ENCODE assay signal across 8 mouse cellular contexts in genomic region chr2:118257094-118257493, GRCm38 (mm10). TPM values are rescaled to one million over a fixed set of nuclear protein-coding genes. Genes with fewer than 3 reads are reported as not detected.
DNase-seq lines count a peak whose midpoint lies in the region; ATAC-seq and TF ChIP-seq lines count a peak whose summit lies in the region.

No protein-coding gene starts in this region.

- peak; percentile 8 for DNase-seq in liver, adult 2 months (ENCODE audit: extremely low read depth, low read depth, low spot score)
- DNase-seq in liver = no peak
- DNase-seq in kidney, postnatal 0 days (ENCODE audit: low spot score) = no peak
- DNase-seq in frontal cortex, postnatal 10 days (ENCODE audit: low spot score in 2 of 2) = no peak
- DNase-seq in urinary bladder, postnatal 25 days (ENCODE audit: low spot score) = no peak
- no peak for DNase-seq in cerebellum, postnatal 10 days

- no peaks in the 10 kb centered on the region for H3K27me3 ChIP-seq in liver, adult 2 months (ENCODE audit: control insufficient read depth, insufficient read depth, low read length)
- H3K27me3 ChIP-seq in embryonic facial prominence, embryonic 13.5 days = no peaks in the 10 kb centered on the region
- H3K27me3 ChIP-seq in kidney, postnatal 0 days (ENCODE audit: insufficient read depth, low read length) = no peaks in the 10 kb centered on the region
- H3K27me3 ChIP-seq in neural tube, embryonic 13.5 days = no peaks in the 10 kb centered on the region

- no peak overlapping the region for H3K27ac ChIP-seq in liver, adult 2 months (replicated peaks; ENCODE audit: insufficient read depth, low read depth, low read length)
- H3K27ac ChIP-seq in embryonic facial prominence, embryonic 13.5 days = no peak overlapping the region
- no peak overlapping the region for H3K27ac ChIP-seq in kidney, postnatal 0 days
- H3K27ac ChIP-seq in neural tube, embryonic 13.5 days (replicated peaks) = no peak overlapping the region

- WGBS in liver, adult 2 months = 58% methylated on average over 8 of the region's 8 CpGs
- 73% methylated on average over 8 of the region's 8 CpGs for WGBS in embryonic facial prominence, embryonic 13.5 days
- 80% methylated on average over 8 of the region's 8 CpGs for WGBS in kidney, postnatal 0 days
- 73% methylated on average over 8 of the region's 8 CpGs for WGBS in neural tube, embryonic 13.5 days

- no peaks in the 10 kb centered on the region for H3K9me3 ChIP-seq in embryonic facial prominence, embryonic 13.5 days
- no peaks in the 10 kb centered on the region for H3K9me3 ChIP-seq in kidney, postnatal 0 days (replicated peaks; ENCODE audit: low read length)
- 0 out of 2 replicates have a peak, but pooled peaks cover 3% of the 10 kb centered on the region for H3K9me3 ChIP-seq in neural tube, embryonic 13.5 days

- ATAC-seq in embryonic facial prominence, embryonic 13.5 days (ENCODE audit: insufficient number of reproducible peaks, insufficient read depth, low FRiP score, low TSS enrichment, low read depth) = no peak
- no peak for ATAC-seq in kidney, postnatal 0 days (replicated peaks; ENCODE audit: low FRiP score, low read depth)
- no peak for ATAC-seq in neural tube, embryonic 13.5 days (ENCODE audit: low read depth)

- peak overlapping the region; percentile 71 for H3K4me2 ChIP-seq in embryonic facial prominence, embryonic 13.5 days
- peak overlapping the region; percentile 67 for H3K4me2 ChIP-seq in kidney, postnatal 0 days (ENCODE audit: low read length)
- H3K4me2 ChIP-seq in neural tube, embryonic 13.5 days = peak overlapping the region; percentile 65

- H3K4me3 ChIP-seq in liver, adult 2 months (ENCODE audit: insufficient read depth, low read depth, low read length) = no peak overlapping the region
- peak overlapping the region; percentile 46 for H3K4me3 ChIP-seq in embryonic facial prominence, embryonic 13.5 days
- peak overlapping the region; percentile 49 for H3K4me3 ChIP-seq in kidney, postnatal 0 days (replicated peaks; ENCODE audit: low read depth, low read length)
- peak overlapping the region; percentile 44 for H3K4me3 ChIP-seq in neural tube, embryonic 13.5 days

- H3K9ac ChIP-seq in liver, adult 2 months (ENCODE audit: low read depth, low read length) = no peak overlapping the region
- no peak overlapping the region for H3K9ac ChIP-seq in embryonic facial prominence, embryonic 13.5 days
- H3K9ac ChIP-seq in kidney, postnatal 0 days (ENCODE audit: low read depth, low read length) = no peak overlapping the region
- H3K9ac ChIP-seq in neural tube, embryonic 13.5 days = no peak overlapping the region

- TF ChIP-seq POLR2A in liver, adult 2 months (IDR thresholded peaks at IDR 0.05; ENCODE audit: extremely low read depth, insufficient read depth, low read length) = no peak

- H3K36me3 ChIP-seq in liver, adult 2 months (ENCODE audit: control insufficient read depth, insufficient read depth, low read length) = no peaks in the 10 kb centered on the region
- no peaks in the 10 kb centered on the region for H3K36me3 ChIP-seq in embryonic facial prominence, embryonic 13.5 days
- no peaks in the 10 kb centered on the region for H3K36me3 ChIP-seq in kidney, postnatal 0 days (ENCODE audit: insufficient read depth, low read length)
- H3K36me3 ChIP-seq in neural tube, embryonic 13.5 days = no peaks in the 10 kb centered on the region

- H3K79me2 ChIP-seq in liver, adult 2 months (ENCODE audit: control insufficient read depth, insufficient read depth, low read length) = no peaks in the 10 kb centered on the region

- no peaks in the 10 kb centered on the region for H3K4me1 ChIP-seq in liver, adult 2 months (ENCODE audit: control insufficient read depth, insufficient read depth, low read length)
- H3K4me1 ChIP-seq in embryonic facial prominence, embryonic 13.5 days = peaks cover 4% of the 10 kb centered on the region; the same call in 1 of the 2 replicates
- no peaks in the 10 kb centered on the region for H3K4me1 ChIP-seq in kidney, postnatal 0 days (replicated peaks; ENCODE audit: insufficient read depth, low read length)
- peaks cover 6% of the 10 kb centered on the region for H3K4me1 ChIP-seq in neural tube, embryonic 13.5 days (replicated peaks)

- TF ChIP-seq CTCF in liver, adult 2 months (IDR thresholded peaks at IDR 0.05; ENCODE audit: low read depth, low read length) = no peak
- TF ChIP-seq CTCF in kidney, postnatal 0 days (IDR thresholded peaks at IDR 0.05; ENCODE audit: low read depth) = no peak

RNA-seq across cellular contexts. Expression of gene Fsip1, which starts 0.3 kb away (rescaled TPM):
- 0.09 TPM in 1 of 2 replicates, not detected in the other for total RNA-seq in liver, adult 2 months (2014; rRNA removed)
- 0.05 TPM in 1 of 2 replicates, not detected in the other for polyA plus RNA-seq in liver, adult 2 months (2012; rRNA removed)
- 0.79 and 1.5 TPM in 2 replicates for polyA plus RNA-seq in embryonic facial prominence, embryonic 13.5 days (2015; fragmentation: Nextera tagmentation; extraction: Ambion mirVana)
- 0.96 and 1.1 TPM in 2 replicates for polyA plus RNA-seq in kidney, postnatal 0 days (2015; fragmentation: Nextera tagmentation; extraction: Ambion mirVana)
- polyA plus RNA-seq in neural tube, embryonic 13.5 days (2015; fragmentation: Nextera tagmentation; extraction: Ambion mirVana) = 2.0 and 2.7 TPM in 2 replicates
